Mouse (Mus musculus) testis, adult 2 months (tissue): Measurements from ENCODE around the gene Ppp1r3a.
"Not testable (repeated sequence)": the region's sequence is repeated elsewhere in the genome, so short reads cannot be mapped to it uniquely, and the experiment has no call there.

Experiments
- CTCF ChIP-seq: fragments of 200-500 bp; IDR thresholded peaks from 2 replicates; pipeline ENCODE4 v1.5.1; 2012; ENCODE audit warnings: low read depth, mild to moderate bottlenecking, inconsistent platforms, low read length, moderate library complexity; ENCODE audit not compliant: control insufficient read depth, insufficient read depth, insufficient replicate concordance
- POLR2A ChIP-seq: fragments of 200-500 bp; IDR thresholded peaks from 2 replicates; pipeline ENCODE4 v1.6.1; 2012; ENCODE audit warnings: low read depth, mild to moderate bottlenecking, inconsistent platforms, low read length, moderate library complexity; ENCODE audit not compliant: control insufficient read depth

DNA sequence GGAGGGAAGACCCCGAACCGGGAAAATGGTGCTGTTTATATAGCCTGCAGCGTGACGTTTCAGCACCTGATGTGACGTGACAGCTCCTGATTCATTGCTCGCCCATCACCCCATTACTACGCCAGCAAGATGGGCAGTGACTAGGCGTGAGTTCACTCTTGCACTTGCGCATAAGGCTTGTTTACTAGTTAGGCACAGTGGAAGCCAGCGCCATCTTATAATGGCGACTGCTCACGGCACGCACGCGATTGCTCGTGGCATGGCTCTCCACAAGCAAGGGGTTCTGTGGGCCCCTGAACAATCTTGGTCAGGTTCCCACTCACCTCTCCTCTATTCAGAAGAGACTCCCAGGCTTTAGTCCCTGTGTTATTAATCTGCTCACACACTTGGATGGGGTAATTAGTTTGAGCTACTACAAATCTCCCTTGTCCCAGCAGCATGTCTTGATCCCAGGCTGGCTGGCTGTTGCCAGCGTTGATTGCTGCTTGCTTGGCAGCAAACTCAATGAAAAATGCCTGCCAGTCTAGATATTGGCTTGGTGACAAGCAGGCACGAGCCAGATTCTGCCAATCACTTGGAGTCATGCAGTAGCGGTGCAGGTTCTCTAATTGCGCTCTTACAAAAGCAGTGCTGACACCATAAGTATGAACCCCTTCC, 75.7 kb downstream of the Ppp1r3a start:
- not testable (repeated sequence) for TF ChIP-seq CTCF, POLR2A
